Mouse (Mus musculus): ENCODE measurements around the gene Ahsa1. TPM values are rescaled to one million over a fixed set of nuclear protein-coding genes. Genes with fewer than 3 reads are reported as not detected.
"Not testable (repeated sequence)": the region's sequence is repeated elsewhere in the genome, so short reads cannot be mapped to it uniquely, and the experiment has no call there.

The Ahsa1 gene
- total RNA-seq, 2 experiments from 2014 or later, result 173 to 176 TPM

- intact Hi-C loops (cut with DNase I), result no loop called here
- no peak for DNase-seq (ENCODE audit: low spot score in 2 of 2)
Measured at GRCm38 (mm10) chr12:87278118-87278730, 11.9 kb downstream of the Ahsa1 start.

- intact Hi-C loops (cut with DNase I), result no loop called here
- no peak for DNase-seq (ENCODE audit: low spot score in 2 of 2)
Measured at GRCm38 (mm10) chr12:87279350-87279749, 13.1 kb downstream of the Ahsa1 start.

GRCm38 (mm10) chr12:87279879-87280278, 13.6 kb downstream of the Ahsa1 start:
- intact Hi-C loops (cut with DNase I), result no loop called here
- no peak for DNase-seq (ENCODE audit: low spot score in 2 of 2)

GRCm38 (mm10) chr12:87281766-87282165, 15.5 kb downstream of the Ahsa1 start:
- DNase-seq (ENCODE audit: low spot score in 2 of 2), result no peak
- intact Hi-C loops (cut with DNase I), result no loop called here

GRCm38 (mm10) chr12:87282743-87283142, 16.5 kb downstream of the Ahsa1 start:
- intact Hi-C loops (cut with DNase I), result no loop called here

GRCm38 (mm10) chr12:87283706-87284105, 17.4 kb downstream of the Ahsa1 start:
- intact Hi-C loops (cut with DNase I), result no loop called here
- DNase-seq (ENCODE audit: low spot score in 2 of 2), result no peak

More at GRCm38 (mm10) chr12:87282743-87283142, 16.5 kb downstream of the Ahsa1 start:
- no peak for DNase-seq (ENCODE audit: low spot score in 2 of 2)

- intact Hi-C loops (cut with DNase I), result no loop called here
- no peak for DNase-seq (ENCODE audit: low spot score in 2 of 2)
Measured at GRCm38 (mm10) chr12:87284268-87284667, 18.0 kb downstream of the Ahsa1 start.

- DNase-seq (ENCODE audit: low spot score in 2 of 2), result no peak
- intact Hi-C loops (cut with DNase I), result no loop called here
Measured at GRCm38 (mm10) chr12:87284726-87285125, 18.4 kb downstream of the Ahsa1 start.

GRCm38 (mm10) chr12:87289100-87289499, 22.8 kb downstream of the Ahsa1 start:
- intact Hi-C loops (cut with DNase I), result no loop called here
- DNase-seq (ENCODE audit: low spot score in 2 of 2), result no peak

- DNase-seq (ENCODE audit: low spot score in 2 of 2), result no peak
- intact Hi-C loops (cut with DNase I), result no loop called here
Measured at GRCm38 (mm10) chr12:87293934-87294333, 27.7 kb downstream of the Ahsa1 start.

- peak in 1 of 2 experiments; percentile 8 for DNase-seq (ENCODE audit: low spot score in 2 of 2)
- intact Hi-C loops (cut with DNase I), result no loop called here
Measured at GRCm38 (mm10) chr12:87299037-87299656, 32.9 kb downstream of the Ahsa1 start.

GRCm38 (mm10) chr12:87299657-87300440, 33.6 kb downstream of the Ahsa1 start, which contains the start of gene Ism2:
TSS of gene Ism2 (minus strand) at chr12:87299705.
- peak in 1 of 2 experiments; percentile 6 for DNase-seq (ENCODE audit: low spot score in 2 of 2)
- intact Hi-C loops (cut with DNase I), result no loop called here

GRCm38 (mm10) chr12:87300441-87300690, 34.1 kb downstream of the Ahsa1 start:
- DNase-seq (ENCODE audit: low spot score in 2 of 2), result no peak
- intact Hi-C loops (cut with DNase I), result no loop called here

- DNase-seq (ENCODE audit: low spot score in 2 of 2), result no peak
- intact Hi-C loops (cut with DNase I), result no loop called here
Measured at GRCm38 (mm10) chr12:87301189-87301588, 34.9 kb downstream of the Ahsa1 start.

GRCm38 (mm10) chr12:87305767-87306583, 39.7 kb downstream of the Ahsa1 start:
- intact Hi-C loops (cut with DNase I), result no loop called here
- DNase-seq (ENCODE audit: low spot score in 2 of 2), result no peak

GRCm38 (mm10) chr12:87306584-87306844, 40.2 kb downstream of the Ahsa1 start:
- DNase-seq (ENCODE audit: low spot score in 2 of 2); intact Hi-C loops (cut with DNase I): not testable (repeated sequence)

- DNase-seq (ENCODE audit: low spot score in 2 of 2), result no peak
- intact Hi-C loops (cut with DNase I), result no loop called here
Measured at GRCm38 (mm10) chr12:87313098-87313497, 46.8 kb downstream of the Ahsa1 start.

GRCm38 (mm10) chr12:87317951-87318350, 51.7 kb downstream of the Ahsa1 start:
- DNase-seq (ENCODE audit: low spot score in 2 of 2), result no peak
- intact Hi-C loops (cut with DNase I), result no loop called here

GRCm38 (mm10) chr12:87319229-87319628, 53.0 kb downstream of the Ahsa1 start:
- intact Hi-C loops (cut with DNase I), result no loop called here
- no peak for DNase-seq (ENCODE audit: low spot score in 2 of 2)

Measured in left cerebral cortex, postnatal 25 days (tissue).